Mouse (Mus musculus) liver, adult 2 months (tissue): ENCODE measurements around the gene Ap2a1.

ENCODE experiments used
- CTCF ChIP-seq: fragments of 200-500 bp; IDR thresholded peaks from 2 replicates; pipeline ENCODE4 v1.5.1; 2011; ENCODE audit warnings: low read depth, low read length, control low read depth
- POLR2A ChIP-seq: fragments of 200-500 bp; IDR thresholded peaks from 2 replicates; pipeline ENCODE4 v1.6.1; 2011; ENCODE audit warnings: low read length, control low read depth; ENCODE audit not compliant: insufficient read depth; ENCODE audit errors: extremely low read depth

DNA sequence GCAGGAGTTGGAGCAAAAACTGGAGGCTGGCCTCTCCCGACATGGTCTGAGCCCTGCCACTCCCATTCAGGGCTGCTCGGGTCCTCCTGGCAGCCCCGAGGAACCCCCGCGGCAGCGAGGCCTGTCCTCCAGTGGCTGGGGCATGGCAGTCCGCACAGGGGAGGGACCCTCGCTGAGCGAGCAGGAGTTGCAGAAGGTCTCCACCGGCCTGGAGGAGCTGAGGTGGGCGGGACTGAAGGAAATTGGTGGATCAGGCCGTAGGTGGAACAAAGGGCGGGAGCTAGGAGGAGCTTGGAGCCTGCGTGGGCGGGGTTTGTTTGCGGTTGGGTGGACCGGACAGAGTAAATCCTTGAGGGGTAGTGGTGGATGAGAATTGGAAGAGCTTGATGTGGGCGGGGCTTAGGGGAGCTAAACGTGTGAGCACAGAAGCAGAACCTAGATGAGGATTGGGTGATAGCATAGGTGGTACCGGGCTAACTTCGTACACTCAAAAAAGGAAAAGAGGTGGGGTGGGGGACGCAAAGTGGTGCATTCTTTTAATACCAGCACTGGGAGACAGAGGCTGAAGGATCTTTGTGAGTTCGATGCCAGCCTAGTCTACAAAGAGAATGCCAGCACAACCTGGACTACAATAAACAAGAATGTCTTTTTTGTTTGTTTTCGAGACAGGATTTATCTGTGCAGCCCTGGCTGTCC lies 23.5 kb upstream of the Ap2a1 start:
- TF ChIP-seq CTCF (no peak), POLR2A (peak; percentile 54; the same call in 1 of the 2 replicates)
